Mouse (Mus musculus) bone marrow macrophage, adult 2 months (primary cell): ENCODE results near the gene Hic2.

Experiments
- CTCF ChIP-seq: IDR thresholded peaks from 2 replicates; pipeline ENCODE4 v1.5.1; 2012; ENCODE audit warnings: low read depth, mild to moderate bottlenecking, low read length, moderate library complexity
- POLR2A ChIP-seq: IDR thresholded peaks from 2 replicates; pipeline ENCODE4 v1.6.1; 2012; ENCODE audit warnings: mild to moderate bottlenecking, low read depth, low read length, borderline replicate concordance

- TF ChIP-seq POLR2A = no peak
- TF ChIP-seq CTCF = no peak
Measured at GRCm38 (mm10) chr16:17258917-17259316, 25.5 kb downstream of the Hic2 start.
